Mouse (Mus musculus) spleen, adult 12 weeks (tissue): ENCODE data around the gene Syngr2.
"Not testable (repeated sequence)": the region's sequence is repeated elsewhere in the genome, so short reads cannot be mapped to it uniquely, and the experiment has no call there.

ENCODE experiments used
- DNase-seq: peaks from one replicate; pipeline ENCODE4 v3.0.0; 2022; ENCODE audit warnings: low spot score

The Syngr2 gene

DNA sequence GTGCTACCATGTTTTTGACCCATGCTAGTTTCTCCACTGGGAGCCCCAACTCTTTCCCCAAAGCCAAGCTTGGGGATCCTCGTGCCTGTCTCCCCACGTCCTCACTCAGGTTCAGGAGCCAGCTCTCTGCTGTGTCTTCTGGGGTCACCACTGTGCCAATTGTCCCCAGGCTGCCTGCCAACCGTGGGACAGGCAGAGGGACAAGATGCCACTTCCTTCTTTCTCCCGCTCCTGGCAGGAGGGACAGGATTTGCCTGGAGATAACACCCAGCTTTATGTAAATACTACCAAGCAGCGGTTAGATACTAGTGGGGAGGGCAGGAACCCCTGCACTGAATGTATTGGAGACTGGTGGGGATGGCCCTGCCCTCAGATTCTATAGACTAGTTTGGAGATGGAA, 4.4 kb downstream of the Syngr2 start:
- no peak for DNase-seq

GRCm38 (mm10) chr11:117814704-117815366, 5.4 kb downstream of the Syngr2 start:
- DNase-seq = no peak

GRCm38 (mm10) chr11:117815850-117816249, 6.4 kb downstream of the Syngr2 start:
- not testable (repeated sequence) for DNase-seq

GRCm38 (mm10) chr11:117816389-117816996, 7.0 kb downstream of the Syngr2 start:
- DNase-seq = no peak

DNA sequence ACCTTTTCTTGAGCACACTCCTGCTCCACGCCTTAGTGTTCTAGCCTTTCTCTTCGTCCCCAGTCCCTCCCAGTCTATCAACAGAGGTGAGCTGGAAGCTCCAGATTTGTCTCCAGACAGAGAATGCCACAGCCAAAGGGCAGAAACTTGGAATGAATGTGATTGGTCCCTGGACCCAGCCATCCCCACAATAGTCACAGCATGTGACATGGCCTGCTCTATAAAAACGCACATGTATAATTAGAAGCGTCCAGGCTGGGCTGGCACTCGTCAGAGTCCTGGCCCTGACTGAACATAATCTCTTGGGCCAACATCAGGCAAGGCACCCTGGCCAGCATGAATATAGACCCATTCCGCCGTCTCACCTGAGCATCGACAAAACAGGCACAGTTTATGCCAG, 9.6 kb downstream of the Syngr2 start:
- no peak for DNase-seq

- no peak for DNase-seq
Measured at GRCm38 (mm10) chr11:117820173-117820572, 10.7 kb downstream of the Syngr2 start.

- no peak for DNase-seq
Measured at GRCm38 (mm10) chr11:117821868-117822267, 12.4 kb downstream of the Syngr2 start.

DNA sequence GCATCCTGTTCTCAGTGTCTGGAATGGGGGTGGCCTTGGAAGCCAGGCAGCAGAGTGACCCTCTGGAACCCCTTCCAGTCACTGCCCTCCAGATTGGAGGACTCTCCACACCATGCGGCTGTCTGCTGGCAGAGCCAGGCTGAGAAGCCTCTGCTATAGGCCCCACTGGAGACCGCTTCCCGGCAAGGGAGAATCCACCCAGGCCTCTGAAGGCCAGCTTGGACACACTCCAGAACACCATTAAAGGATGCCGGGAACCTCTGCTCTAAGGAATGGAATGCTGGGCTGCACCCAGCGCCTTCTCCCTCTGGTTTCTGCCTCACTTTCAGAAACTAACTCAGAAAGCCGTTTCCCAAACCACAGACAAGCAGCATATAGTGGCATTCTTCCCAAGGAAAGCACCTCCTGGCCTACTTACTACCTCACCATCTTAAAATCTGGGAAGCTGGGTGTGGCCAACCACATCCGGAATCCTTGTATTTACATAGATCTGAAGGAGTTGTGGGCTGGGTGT, 13.3 kb downstream of the Syngr2 start:
- no peak for DNase-seq

DNA sequence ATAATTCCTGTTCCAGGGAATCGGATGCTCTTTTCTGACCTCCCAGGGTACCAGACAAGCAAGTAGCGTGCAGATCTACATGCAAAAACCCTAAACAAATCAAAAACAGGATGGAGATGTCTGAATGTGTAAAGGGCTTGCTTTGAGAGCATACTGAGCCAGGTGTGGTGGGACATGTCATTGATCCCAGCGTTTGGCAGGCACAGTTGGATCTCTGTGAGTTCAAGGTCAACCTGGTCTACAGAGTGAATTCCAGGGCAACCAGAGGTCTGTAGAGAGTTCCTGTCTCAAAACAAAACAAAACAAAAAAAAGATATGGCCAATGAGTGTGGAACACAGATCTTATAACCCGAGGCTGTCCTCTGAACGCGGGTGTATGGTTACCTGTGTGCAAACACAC, 13.9 kb downstream of the Syngr2 start:
- DNase-seq = no peak

- DNase-seq = peak; percentile 81
Measured at GRCm38 (mm10) chr11:117824060-117824969, 14.8 kb downstream of the Syngr2 start.

DNA sequence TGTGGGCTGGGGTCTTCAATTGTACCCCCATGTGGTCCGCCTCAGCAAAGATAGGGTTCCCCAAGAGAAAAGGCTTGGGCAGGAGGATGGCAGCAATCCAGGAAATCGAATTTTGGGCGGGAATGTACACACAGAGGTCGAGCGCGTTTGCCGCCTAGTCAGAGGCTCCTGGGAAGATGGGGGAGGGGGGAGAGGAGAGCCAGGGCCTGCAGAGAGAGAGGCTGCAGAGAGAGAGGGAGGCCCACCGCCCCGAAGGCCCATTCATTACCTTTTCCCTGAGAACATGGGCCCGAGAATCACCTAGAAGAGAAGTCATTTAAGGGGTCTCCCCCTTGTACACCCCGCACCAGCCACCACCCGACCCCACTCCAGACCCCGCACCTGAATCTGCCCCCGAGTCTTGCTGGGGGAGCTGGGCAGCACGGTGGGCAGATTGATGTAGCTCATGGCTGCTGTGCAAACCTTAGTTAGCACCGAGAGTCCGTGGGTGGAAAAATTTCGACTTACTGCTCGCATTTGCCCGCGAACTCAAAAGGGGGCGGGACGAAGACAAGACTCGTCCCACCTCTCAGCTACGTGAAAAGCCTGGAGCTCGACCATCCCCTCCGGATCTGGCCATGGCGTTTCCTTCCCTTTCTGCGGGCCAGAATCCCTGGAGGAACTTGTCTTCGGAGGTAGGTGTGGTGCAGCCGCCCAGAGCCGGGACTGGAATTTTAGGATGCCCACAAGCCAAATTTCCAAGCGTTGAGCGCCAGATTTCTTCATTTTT, 16.0 kb downstream of the Syngr2 start, which contains the start of the genes Afmid and Tk1:
Afmid (plus strand) TSS at position 592 of the 769 bp plus-strand sequence.
Tk1 (minus strand) TSS at position 760 of the 769 bp plus-strand sequence.
- DNase-seq = peak; percentile 71

GRCm38 (mm10) chr11:117826164-117826563, 16.7 kb downstream of the Syngr2 start:
- no peak for DNase-seq

- DNase-seq = no peak
Measured at GRCm38 (mm10) chr11:117826916-117827315, 17.4 kb downstream of the Syngr2 start.

GRCm38 (mm10) chr11:117827386-117827785, 17.9 kb downstream of the Syngr2 start:
- no peak for DNase-seq

DNA sequence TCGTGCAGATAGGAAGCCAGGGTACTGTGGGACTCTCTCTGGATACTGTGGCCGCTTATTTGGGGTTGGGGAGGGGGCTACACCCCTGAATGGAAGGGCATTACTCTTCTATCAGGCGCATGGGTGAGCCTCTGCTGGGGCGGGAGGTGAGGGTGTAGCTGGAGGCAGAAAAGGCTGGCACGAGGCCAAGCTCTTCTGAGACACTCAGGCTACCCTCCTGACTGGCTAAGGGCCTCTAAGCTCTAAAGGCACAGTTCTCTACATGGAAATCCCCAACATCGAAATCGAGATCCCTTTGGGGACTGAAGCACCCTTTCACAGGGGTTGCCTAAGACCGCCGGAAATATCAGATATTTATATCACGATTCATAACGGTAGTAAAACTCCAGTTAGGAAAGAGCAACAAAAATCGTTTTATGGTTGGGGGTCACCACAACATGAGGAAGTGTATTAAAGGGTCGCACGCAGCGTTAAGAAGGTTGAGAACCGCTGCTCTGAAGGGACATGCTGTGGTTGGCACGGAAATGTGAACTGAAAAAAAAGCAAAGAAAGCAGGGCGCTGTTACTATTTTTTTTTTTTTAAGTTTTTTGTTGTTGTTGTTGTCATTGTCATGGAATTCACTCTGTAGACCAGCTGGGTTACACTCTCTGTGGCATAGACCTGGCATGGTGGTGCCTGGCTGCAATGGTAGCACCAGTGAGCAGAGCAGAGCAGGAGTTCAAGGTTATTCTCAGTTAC, 18.9 kb downstream of the Syngr2 start:
- peak; percentile 75 for DNase-seq

- peak; percentile 51 for DNase-seq
Measured at GRCm38 (mm10) chr11:117828888-117829604, 19.6 kb downstream of the Syngr2 start.

- DNase-seq = no peak
Measured at GRCm38 (mm10) chr11:117829671-117830215, 20.3 kb downstream of the Syngr2 start.

DNA sequence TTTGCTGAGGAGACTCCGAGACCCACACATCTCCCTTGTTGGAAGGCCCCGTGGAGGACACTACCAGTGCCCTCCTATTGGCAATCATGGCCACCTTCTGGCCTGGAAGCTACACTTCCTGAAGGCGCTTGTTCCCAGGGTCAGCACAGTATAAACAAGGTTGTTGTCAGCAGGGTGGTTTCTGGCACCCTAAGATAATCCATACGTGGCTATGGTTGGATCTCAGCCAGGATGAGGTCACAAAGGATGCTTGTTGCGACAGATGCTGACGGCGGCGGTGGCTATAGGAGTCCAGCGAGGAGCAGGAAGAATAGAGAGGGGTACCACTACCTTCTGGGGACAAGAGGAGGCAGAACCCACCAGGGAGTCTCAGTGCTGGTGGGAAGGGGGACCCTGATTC, 20.9 kb downstream of the Syngr2 start:
- peak; percentile 78 for DNase-seq

DNA sequence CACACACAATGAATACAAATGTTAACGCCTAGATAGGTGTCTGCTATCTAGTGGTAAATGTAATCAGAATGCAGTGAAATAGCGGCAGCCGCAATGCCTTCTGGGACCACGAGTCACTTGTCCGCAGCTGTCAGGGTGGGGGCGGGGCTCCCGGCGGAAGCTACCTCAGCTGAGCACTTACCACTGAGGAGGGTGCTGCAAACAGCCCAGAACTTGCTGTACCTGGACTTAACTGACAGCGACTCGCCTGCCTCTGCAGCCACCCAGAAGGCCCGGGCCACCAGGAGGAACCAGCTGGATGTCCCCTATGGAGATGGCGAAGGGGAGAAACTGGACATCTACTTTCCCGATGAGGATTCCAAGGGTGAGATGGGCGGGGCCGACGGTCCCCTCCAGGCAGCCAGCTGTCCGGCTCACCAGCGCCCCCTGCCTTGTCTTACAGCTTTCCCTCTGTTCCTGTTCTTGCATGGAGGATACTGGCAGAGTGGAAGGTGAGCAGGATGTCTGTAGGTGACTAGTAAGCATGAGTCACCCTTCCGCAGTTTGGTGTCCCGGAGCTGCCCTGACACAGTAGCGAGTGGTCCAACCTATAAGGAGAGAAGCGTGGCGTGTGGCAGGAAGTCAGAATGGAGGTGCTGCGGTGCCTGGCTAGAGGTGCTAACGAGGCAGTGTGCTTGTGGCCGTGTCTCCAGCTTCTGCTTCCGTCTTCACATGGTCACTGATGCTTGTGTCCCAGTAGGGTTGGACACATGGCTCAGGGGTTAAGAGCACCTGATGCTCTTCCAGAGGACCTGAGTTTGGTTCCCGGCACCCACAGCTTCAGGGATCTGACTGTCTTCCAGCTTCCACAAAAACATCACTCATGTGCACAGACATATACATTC, 22.9 kb downstream of the Syngr2 start:
- peak; percentile 95 for DNase-seq
